Mouse (Mus musculus) bone marrow macrophage, adult 2 months (primary cell): ENCODE measurements around the gene Ptger4. TPM values are rescaled to one million over a fixed set of nuclear protein-coding genes. Genes with fewer than 3 reads are reported as not detected.

Source experiments
- H3K27ac ChIP-seq: 2 replicates; pipeline ENCODE4 v1.5.1; 2012; ENCODE audit warnings: low read depth, low read length; ENCODE audit not compliant: insufficient read depth
- H3K4me1 ChIP-seq: 2 replicates; pipeline ENCODE4 v1.6.1; 2012; ENCODE audit warnings: low read length; ENCODE audit not compliant: control insufficient read depth, insufficient read depth
- H3K4me3 ChIP-seq: 2 replicates; pipeline ENCODE4 v1.5.1; 2012; ENCODE audit warnings: mild to moderate bottlenecking, low read length, moderate library complexity; ENCODE audit not compliant: insufficient read depth
- CTCF ChIP-seq: IDR thresholded peaks from 2 replicates; pipeline ENCODE4 v1.5.1; 2012; ENCODE audit warnings: low read depth, mild to moderate bottlenecking, low read length, moderate library complexity
- POLR2A ChIP-seq: IDR thresholded peaks from 2 replicates; pipeline ENCODE4 v1.6.1; 2012; ENCODE audit warnings: mild to moderate bottlenecking, low read depth, low read length, borderline replicate concordance
- polyA plus RNA-seq: library from polyadenylated mRNA; stranded (reverse); fragments of >200 nt; gene quantifications from 2 replicates; pipeline ENCODE4 v1.2.4, GENCODE M21; 2012; ENCODE audit not compliant: missing spikeins, insufficient read depth, insufficient read length

Gene Ptger4
- 28.6 and 32.5 TPM in 2 replicates for polyA plus RNA-seq

DNA sequence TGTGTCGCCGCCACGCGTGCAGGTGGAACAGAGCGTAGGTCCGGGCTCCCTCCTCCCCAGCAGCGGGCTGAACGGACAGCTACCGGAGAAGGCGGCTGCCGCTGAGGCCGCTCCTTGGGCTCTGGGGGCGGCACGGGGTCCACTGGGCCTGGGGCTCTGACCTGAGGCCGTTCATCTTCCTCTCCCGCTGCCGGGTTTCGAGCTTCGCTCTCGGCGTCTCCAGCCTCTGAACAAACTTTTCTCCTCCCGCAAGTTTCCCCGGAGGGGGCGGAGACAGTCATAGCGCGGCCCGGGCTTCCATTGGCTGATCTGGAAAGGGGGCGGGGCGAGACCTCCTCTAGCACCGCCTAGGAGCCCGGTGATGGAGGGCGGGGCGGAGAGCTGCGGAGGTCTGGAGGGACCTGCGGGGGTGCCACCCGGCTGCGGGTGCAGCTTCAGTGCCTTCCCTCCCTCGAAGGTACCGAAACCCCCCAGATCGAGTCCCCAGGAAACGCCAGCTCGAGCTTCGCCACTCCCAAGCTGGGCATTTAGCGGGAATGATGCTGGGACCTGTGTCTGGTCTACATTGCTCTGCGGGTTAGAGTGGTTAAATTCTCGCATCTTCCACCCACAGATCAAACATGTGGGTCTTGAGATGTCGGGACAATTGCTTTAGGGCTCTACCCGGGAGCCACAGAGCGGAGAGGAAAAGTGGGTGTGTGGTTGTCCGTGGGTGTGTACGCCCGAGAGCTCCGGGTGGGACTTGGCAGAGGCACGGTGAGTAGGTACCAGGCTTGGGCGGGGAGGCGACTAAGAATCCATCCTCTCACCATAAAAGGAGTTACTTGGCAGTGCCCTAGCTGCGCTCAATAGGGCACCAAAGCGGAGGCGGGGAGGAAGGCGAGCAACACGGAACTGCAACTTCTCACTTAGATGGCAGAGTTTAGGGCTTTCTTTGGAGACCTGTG, at the start of gene Ptger4:
Gene Ptger4 (minus strand): TSS at position 229 of the 947 bp plus-strand sequence.
- Histone ChIP-seq H3K4me1 (peaks cover 13% of the 10 kb centered on the region), H3K27ac (no peak within 1 kb of the TSS), H3K4me3 (peak within 1 kb of the TSS; percentile 91)
- TF ChIP-seq CTCF (no peak), POLR2A (no peak)

DNA sequence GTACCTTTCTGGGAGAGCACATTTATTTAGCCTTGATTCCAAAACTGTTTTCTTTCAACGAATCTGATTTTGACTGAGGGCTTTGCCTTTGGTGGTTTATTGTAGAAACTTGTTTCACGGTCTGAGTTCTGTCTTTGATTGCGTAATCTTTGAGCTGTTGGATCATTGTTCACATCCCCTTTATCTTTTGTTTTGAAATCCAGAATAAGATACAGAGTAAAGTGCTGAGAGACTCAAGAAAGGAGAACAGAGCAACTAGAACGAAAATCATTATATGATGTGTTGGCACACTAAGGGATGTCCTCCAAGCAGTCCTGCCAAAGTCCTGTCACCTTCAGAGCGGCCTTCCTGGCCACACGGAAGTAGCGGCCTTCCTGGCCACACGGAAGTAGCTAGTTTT, 44.4 kb upstream of the Ptger4 start:
- Histone ChIP-seq H3K27ac (peak overlapping the region; percentile 17), H3K4me3 (no peak overlapping the region), H3K4me1 (peaks cover 11% of the 10 kb centered on the region)
- TF ChIP-seq CTCF (no peak), POLR2A (no peak)

DNA sequence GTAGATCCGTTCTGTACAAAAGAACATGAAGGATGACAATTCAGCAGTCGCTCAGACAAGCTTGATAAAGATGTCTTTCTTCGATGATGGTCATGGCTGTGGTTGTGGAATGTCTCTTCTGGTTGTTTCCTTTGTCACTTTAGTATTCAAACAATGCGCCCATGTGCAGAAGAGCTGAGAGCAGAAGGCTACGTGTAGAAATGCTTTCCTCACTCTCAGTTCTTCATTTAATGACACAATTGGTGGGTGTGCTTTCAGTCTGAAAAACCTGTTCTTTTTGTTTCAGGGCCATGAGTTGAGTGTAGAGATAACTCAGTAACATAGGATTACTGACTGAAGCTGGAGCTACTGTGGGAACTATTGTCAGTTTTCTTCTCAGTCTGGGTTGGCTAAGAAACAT, 43.1 kb upstream of the Ptger4 start:
- Histone ChIP-seq H3K27ac (no peak overlapping the region), H3K4me1 (peaks cover 11% of the 10 kb centered on the region), H3K4me3 (no peak overlapping the region)
- TF ChIP-seq POLR2A (no peak), CTCF (no peak)

DNA sequence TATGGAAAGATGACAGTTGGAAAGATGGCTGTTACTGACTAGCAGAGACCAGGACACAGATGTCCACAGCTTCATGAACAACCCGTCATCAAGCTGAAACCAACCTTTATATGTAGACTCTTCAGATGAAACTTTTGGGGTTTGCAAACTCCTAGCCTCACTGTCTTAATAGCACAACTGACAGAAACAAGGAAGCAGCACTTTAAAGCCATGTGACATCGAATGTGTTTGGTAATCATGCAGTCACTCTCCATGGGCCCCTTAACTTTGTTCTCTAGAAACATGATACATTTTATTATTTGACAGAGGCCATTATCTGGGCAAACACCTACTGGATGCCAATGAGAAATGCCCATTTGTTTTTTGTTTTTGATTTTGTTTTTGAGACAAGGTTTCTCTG, 37.3 kb upstream of the Ptger4 start:
- no peak for TF ChIP-seq CTCF
- no peak for TF ChIP-seq POLR2A
- Histone ChIP-seq H3K4me1 (peaks cover 8% of the 10 kb centered on the region), H3K4me3 (no peak overlapping the region), H3K27ac (no peak overlapping the region)

DNA sequence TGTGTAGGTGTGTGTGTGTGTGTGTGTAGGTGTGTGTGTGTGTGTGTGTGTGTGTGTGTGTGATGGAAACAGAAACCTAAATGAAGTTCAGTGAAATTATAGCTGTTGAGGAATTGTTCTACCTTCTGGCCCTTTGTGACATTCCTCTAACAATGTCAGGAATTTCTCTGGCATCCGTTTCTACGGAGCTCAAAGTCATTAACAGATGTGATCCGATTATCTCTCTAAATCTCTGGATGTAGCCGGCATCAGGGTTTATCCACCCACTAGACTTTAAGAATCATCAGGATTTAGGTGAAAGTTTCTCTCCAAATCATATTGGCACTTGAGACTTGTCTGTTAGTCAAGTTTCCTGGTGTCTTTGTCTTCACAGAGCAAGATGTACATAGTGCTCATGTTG, 35.8 kb upstream of the Ptger4 start:
- TF ChIP-seq POLR2A (no peak), CTCF (no peak)
- Histone ChIP-seq H3K4me3 (no peak overlapping the region), H3K27ac (no peak overlapping the region), H3K4me1 (peaks cover 8% of the 10 kb centered on the region)

DNA sequence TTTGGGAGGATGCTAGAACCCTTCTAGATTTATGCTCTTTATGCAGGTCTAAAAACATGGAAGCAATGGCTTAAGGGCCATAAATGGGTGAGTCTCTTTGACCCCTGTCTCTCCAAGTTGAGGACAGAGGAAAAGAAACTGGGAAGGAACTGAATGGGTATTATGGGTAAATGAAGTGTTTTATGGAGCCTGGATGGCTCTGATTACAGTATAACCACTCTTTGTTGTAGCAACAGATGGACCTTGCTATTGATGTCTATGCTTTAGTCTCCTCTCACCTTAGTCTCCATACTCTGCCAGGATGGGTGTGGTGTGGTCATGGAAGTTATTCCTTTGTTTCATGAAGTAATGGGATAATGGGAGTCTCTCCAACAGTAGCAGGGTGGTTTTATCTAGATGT, 34.5 kb upstream of the Ptger4 start:
- TF ChIP-seq CTCF = no peak
- TF ChIP-seq POLR2A = no peak
- Histone ChIP-seq H3K4me1 (peaks cover 8% of the 10 kb centered on the region), H3K4me3 (no peak overlapping the region), H3K27ac (no peak overlapping the region)

DNA sequence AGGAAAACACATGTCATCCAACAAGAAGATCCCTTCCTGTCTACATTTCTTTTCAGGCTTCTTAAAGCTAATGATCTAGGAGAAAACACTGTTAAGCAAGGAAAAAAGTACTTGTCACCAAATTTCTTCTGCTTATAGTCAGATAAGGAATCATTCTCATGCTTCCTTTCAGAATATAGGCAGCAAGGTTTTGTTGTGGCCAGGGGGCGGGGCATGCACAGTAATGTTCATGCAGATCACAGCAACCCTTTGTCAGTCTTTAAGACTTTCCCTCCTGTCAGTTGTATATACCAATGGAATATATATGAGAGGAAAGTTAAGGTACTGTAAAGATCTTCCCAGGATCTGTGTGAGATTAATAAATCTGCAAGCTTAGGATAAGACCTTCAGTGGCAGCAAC, 30.0 kb upstream of the Ptger4 start:
- no peak overlapping the region for H3K4me3 ChIP-seq
- no peaks in the 10 kb centered on the region for H3K4me1 ChIP-seq
- TF ChIP-seq POLR2A (no peak), CTCF (no peak)
- no peak overlapping the region for H3K27ac ChIP-seq

DNA sequence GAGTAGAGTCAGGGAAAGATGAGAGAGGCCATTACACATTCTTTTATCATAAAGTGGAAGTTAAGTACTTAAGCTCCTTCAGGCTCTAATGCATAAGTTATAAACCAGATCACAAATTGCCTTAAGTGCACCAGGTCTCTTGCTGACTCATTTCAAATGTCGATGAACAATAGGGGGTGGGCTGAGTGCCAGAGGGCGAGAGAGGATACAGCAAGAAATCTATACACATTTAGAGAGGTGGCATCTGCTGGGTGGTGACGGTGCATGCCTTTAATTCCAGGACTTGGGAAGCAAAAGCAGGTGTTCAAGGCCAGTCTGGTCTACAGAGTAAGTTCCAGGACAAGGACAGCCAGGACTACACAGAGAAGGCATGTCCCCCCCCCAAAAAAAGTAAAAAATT, 22.1 kb upstream of the Ptger4 start:
- H3K27ac ChIP-seq = no peak overlapping the region
- H3K4me3 ChIP-seq = no peak overlapping the region
- TF ChIP-seq CTCF (no peak), POLR2A (no peak)
- peaks cover 3% of the 10 kb centered on the region for H3K4me1 ChIP-seq

DNA sequence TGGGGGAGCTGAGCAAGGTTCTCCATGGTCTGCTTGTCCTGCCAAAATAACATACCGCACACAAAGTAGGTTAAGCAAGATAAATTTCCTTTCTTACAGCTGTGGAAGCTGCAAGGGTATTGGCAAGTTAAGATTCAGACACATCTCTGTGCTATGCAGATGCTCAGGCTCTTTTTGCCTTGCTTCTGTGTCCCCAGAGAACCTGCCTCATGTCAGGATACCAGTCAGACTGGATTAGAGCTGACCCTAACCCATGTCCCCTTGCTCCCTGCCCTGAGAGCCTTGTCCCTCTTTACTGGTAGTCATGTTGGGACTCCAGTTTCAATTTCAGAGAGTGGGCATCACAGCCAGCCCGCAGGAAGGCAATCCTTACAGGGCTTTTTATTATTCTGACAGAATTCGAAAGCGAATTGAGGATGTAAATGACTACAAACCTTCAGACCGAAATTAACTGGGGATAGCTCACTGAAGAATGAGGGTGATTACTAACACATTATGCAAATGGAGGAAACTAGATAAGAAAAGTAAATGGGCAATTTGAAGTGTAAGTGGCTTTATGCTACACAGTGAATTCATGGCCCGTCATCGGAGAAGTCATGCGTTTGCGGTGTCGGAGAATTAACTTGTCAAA, 19.0 kb upstream of the Ptger4 start:
- Histone ChIP-seq H3K27ac (no peak overlapping the region), H3K4me1 (peaks cover 8% of the 10 kb centered on the region), H3K4me3 (no peak overlapping the region)
- TF ChIP-seq POLR2A = no peak
- TF ChIP-seq CTCF = no peak

DNA sequence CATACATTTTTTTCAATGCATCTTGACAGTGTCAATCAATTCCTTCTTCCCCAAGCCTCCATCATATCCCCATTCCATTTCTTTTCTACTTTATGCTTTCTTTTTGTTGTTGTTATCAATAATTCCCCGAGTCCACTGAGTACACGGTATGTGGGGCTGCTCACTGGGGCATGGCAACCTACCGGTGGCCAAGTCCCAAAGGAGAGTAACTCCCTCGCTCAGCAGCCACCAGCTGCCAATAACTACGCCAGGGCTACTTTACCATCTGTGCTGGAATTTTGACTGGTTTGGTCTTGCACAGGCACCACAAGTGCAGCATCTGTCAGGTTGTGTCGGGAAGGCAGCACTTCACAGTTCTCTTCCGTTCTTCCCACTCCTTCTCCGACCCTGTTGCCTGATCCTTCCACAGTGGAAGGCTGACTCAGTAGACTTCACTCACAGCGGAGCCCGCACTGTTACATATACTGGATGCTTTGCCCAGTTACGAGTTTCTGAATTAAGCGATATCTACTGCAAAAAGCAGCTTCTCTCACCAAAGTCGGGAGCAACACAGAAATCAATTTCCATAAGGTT, 18.2 kb upstream of the Ptger4 start:
- no peak overlapping the region for H3K27ac ChIP-seq
- H3K4me3 ChIP-seq = no peak overlapping the region
- TF ChIP-seq POLR2A (no peak), CTCF (no peak)
- H3K4me1 ChIP-seq = peaks cover 8% of the 10 kb centered on the region
